Mouse (Mus musculus) small intestine, adult 2 months (tissue): Measurements from ENCODE around the gene B9d2.

Source experiments
- CTCF ChIP-seq: fragments of 200-500 bp; IDR thresholded peaks from 2 replicates; pipeline ENCODE4 v1.5.1; 2012; ENCODE audit warnings: low read depth, mild to moderate bottlenecking, control low read depth, inconsistent platforms, low read length, moderate library complexity, mixed read lengths; ENCODE audit not compliant: insufficient replicate concordance, insufficient read length; ENCODE audit errors: extremely low read depth
- POLR2A ChIP-seq: fragments of 200-500 bp; IDR thresholded peaks from 2 replicates; pipeline ENCODE4 v1.6.1; 2012; ENCODE audit warnings: low read depth, mild to moderate bottlenecking, control low read depth, inconsistent platforms, low read length, moderate library complexity

- no peak for TF ChIP-seq CTCF
- no peak for TF ChIP-seq POLR2A
Measured at GRCm38 (mm10) chr7:25674719-25675300, 5.8 kb upstream of the B9d2 start, which contains the start of gene Tmem91.
